Mouse (Mus musculus) testis, postnatal 10 days (tissue): ENCODE data around the gene Sec14l3.
"Not testable (repeated sequence)": the region's sequence is repeated elsewhere in the genome, so short reads cannot be mapped to it uniquely, and the experiment has no call there.

ENCODE experiments used
- DNase-seq: peaks from one replicate; pipeline ENCODE4 v3.0.0; 2021; ENCODE audit warnings: low spot score

Sec14l3 gene

GRCm38 (mm10) chr11:4064627-4065122, at the start of gene Sec14l3:
Gene Sec14l3, plus strand, starts transcription at chr11:4064841.
- DNase-seq: no peak

GRCm38 (mm10) chr11:4015796-4016195, 48.8 kb upstream of the Sec14l3 start:
- not testable (repeated sequence) for DNase-seq

GRCm38 (mm10) chr11:4022111-4022510, 42.5 kb upstream of the Sec14l3 start:
- not testable (repeated sequence) for DNase-seq

- no peak for DNase-seq
Observed at GRCm38 (mm10) chr11:4023321-4023720, 41.3 kb upstream of the Sec14l3 start.

GRCm38 (mm10) chr11:4027066-4027465, 37.6 kb upstream of the Sec14l3 start:
- DNase-seq: no peak

GRCm38 (mm10) chr11:4027561-4028334, 36.9 kb upstream of the Sec14l3 start:
- DNase-seq: no peak

- no peak for DNase-seq
Observed at GRCm38 (mm10) chr11:4029343-4029742, 35.3 kb upstream of the Sec14l3 start.

GRCm38 (mm10) chr11:4031126-4031941, 33.3 kb upstream of the Sec14l3 start, which contains the start of gene Sec14l4:
Gene Sec14l4, plus strand, starts transcription at chr11:4031462.
- DNase-seq: no peak

- no peak for DNase-seq
Observed at GRCm38 (mm10) chr11:4031961-4032360, 32.7 kb upstream of the Sec14l3 start.

GRCm38 (mm10) chr11:4033471-4033870, 31.2 kb upstream of the Sec14l3 start:
- DNase-seq: no peak

- no peak for DNase-seq
Observed at GRCm38 (mm10) chr11:4034169-4034568, 30.5 kb upstream of the Sec14l3 start.

- DNase-seq: no peak
Observed at GRCm38 (mm10) chr11:4035116-4035892, 29.3 kb upstream of the Sec14l3 start.

GRCm38 (mm10) chr11:4035916-4036315, 28.7 kb upstream of the Sec14l3 start:
- DNase-seq: no peak

GRCm38 (mm10) chr11:4036365-4037084, 28.1 kb upstream of the Sec14l3 start:
- DNase-seq: no peak

- no peak for DNase-seq
Observed at GRCm38 (mm10) chr11:4039951-4040350, 24.7 kb upstream of the Sec14l3 start.

GRCm38 (mm10) chr11:4041123-4041625, 23.5 kb upstream of the Sec14l3 start:
- DNase-seq: no peak

- DNase-seq: no peak
Observed at GRCm38 (mm10) chr11:4043081-4043480, 21.6 kb upstream of the Sec14l3 start.

- DNase-seq: peak; percentile 67
Observed at GRCm38 (mm10) chr11:4046526-4046925, 18.1 kb upstream of the Sec14l3 start.

- no peak for DNase-seq
Observed at GRCm38 (mm10) chr11:4047766-4048165, 16.9 kb upstream of the Sec14l3 start.

GRCm38 (mm10) chr11:4048438-4048837, 16.2 kb upstream of the Sec14l3 start:
- DNase-seq: no peak

- DNase-seq: peak; percentile 85
Observed at GRCm38 (mm10) chr11:4053586-4053985, 11.1 kb upstream of the Sec14l3 start.
